Mouse (Mus musculus): Measurements from ENCODE around the gene Rnf214.

- no peak for TF ChIP-seq ZC3H11A (IDR thresholded peaks at IDR 0.05; ENCODE audit: low read depth, low read length)
- no peak for TF ChIP-seq CTCF (IDR thresholded peaks at IDR 0.05 in 2 of 3, conservative IDR thresholded peaks at IDR 0.05 in 1 of 3; ENCODE audit: control insufficient read depth in 1 of 3, insufficient read depth in 1 of 3, low read depth in 2 of 3, low read length in 3 of 3, poor library complexity in 1 of 3, severe bottlenecking in 1 of 3)
- TF ChIP-seq SIN3A (IDR thresholded peaks at IDR 0.05; ENCODE audit: low read length), result no peak
- TF ChIP-seq POLR2A (IDR thresholded peaks at IDR 0.05; ENCODE audit: control insufficient read depth in 1 of 2, insufficient read depth in 1 of 2, low read depth in 1 of 2, low read length in 2 of 2, poor library complexity in 1 of 2), result no peak
- no peak for TF ChIP-seq GATA1 (IDR thresholded peaks at IDR 0.05; ENCODE audit: low read depth, low read length)
- no peak for TF ChIP-seq ZKSCAN1 (IDR thresholded peaks at IDR 0.05; ENCODE audit: low read depth, low read length)
- no peak for TF ChIP-seq CHD1 (IDR thresholded peaks at IDR 0.05; ENCODE audit: low read depth, low read length)
- no peak for TF ChIP-seq BHLHE40 (IDR thresholded peaks at IDR 0.05; ENCODE audit: borderline replicate concordance, low read depth, low read length)
- no peak for TF ChIP-seq ZMIZ1 (IDR thresholded peaks at IDR 0.05; ENCODE audit: low read depth, low read length)
- no peak for TF ChIP-seq CHD2 (IDR thresholded peaks at IDR 0.05; ENCODE audit: low read length)
- TF ChIP-seq TAL1 (IDR thresholded peaks at IDR 0.05; ENCODE audit: low read length), result no peak
- no peak for TF ChIP-seq MAFK (IDR thresholded peaks at IDR 0.05; ENCODE audit: borderline replicate concordance, low read depth, low read length)
Observed at GRCm38 (mm10) chr9:45945721-45946120, 39.0 kb upstream of the Rnf214 start.
